Mouse (Mus musculus) cortical plate, adult 2 months (tissue): ENCODE results near the gene Rgl3.

Source experiments
- CTCF ChIP-seq: fragments of 200-500 bp; IDR thresholded peaks from 2 replicates; pipeline ENCODE4 v1.5.1; 2011; ENCODE audit warnings: mild to moderate bottlenecking, control low read depth, low read length; ENCODE audit not compliant: insufficient read depth; ENCODE audit errors: extremely low read depth
- POLR2A ChIP-seq: fragments of 200-500 bp; IDR thresholded peaks from 2 replicates; pipeline ENCODE4 v1.6.1; 2011; ENCODE audit warnings: mild to moderate bottlenecking, low read length, control low read depth; ENCODE audit not compliant: insufficient read depth; ENCODE audit errors: extremely low read depth

GRCm38 (mm10) chr9:21961366-21961980, 27.8 kb downstream of the Rgl3 start:
- TF ChIP-seq CTCF (no peak), POLR2A (no peak)
